Mouse (Mus musculus): ENCODE measurements around the gene Foxd1. TPM values are rescaled to one million over a fixed set of nuclear protein-coding genes. Genes with fewer than 3 reads are reported as not detected.

Foxd1 gene
- total RNA-seq, 2 experiments from 2014 or later = not detected

- no peak for ATAC-seq (replicated peaks; ENCODE audit: low FRiP score, poor library complexity, severe bottlenecking)
Measured at GRCm38 (mm10) chr13:98377746-98378145, 23.7 kb downstream of the Foxd1 start.

GRCm38 (mm10) chr13:98382751-98383150 lies 28.7 kb downstream of the Foxd1 start:
- ATAC-seq (replicated peaks; ENCODE audit: low FRiP score, poor library complexity, severe bottlenecking) = no peak

GRCm38 (mm10) chr13:98383911-98384498 lies 30.0 kb downstream of the Foxd1 start:
- ATAC-seq (replicated peaks; ENCODE audit: low FRiP score, poor library complexity, severe bottlenecking) = no peak

DNA sequence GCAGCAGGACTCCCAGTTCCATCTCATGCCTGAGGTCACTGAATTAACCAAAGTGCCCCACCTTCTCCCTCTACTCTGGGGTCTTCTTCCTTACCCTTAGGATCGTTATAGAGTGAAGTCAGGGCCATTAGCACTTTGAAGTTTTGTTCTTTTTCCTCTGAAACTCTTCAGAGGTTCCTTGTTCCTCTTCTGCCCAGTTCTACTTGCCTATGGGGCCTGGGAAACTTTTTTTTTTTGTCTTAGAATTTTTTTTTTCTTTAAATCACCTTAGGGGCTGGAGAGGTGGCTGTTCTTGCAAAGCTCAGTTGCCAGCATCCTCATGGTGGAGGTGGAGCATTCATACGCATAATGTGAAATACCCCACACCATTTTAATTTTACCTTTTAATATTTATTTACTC lies 31.8 kb downstream of the Foxd1 start:
- ATAC-seq (replicated peaks; ENCODE audit: low FRiP score, poor library complexity, severe bottlenecking) = no peak

- no peak for ATAC-seq (replicated peaks; ENCODE audit: low FRiP score, poor library complexity, severe bottlenecking)
Measured at GRCm38 (mm10) chr13:98389092-98389491, 35.0 kb downstream of the Foxd1 start.

GRCm38 (mm10) chr13:98390363-98390762 lies 36.3 kb downstream of the Foxd1 start:
- no peak for ATAC-seq (replicated peaks; ENCODE audit: low FRiP score, poor library complexity, severe bottlenecking)

DNA sequence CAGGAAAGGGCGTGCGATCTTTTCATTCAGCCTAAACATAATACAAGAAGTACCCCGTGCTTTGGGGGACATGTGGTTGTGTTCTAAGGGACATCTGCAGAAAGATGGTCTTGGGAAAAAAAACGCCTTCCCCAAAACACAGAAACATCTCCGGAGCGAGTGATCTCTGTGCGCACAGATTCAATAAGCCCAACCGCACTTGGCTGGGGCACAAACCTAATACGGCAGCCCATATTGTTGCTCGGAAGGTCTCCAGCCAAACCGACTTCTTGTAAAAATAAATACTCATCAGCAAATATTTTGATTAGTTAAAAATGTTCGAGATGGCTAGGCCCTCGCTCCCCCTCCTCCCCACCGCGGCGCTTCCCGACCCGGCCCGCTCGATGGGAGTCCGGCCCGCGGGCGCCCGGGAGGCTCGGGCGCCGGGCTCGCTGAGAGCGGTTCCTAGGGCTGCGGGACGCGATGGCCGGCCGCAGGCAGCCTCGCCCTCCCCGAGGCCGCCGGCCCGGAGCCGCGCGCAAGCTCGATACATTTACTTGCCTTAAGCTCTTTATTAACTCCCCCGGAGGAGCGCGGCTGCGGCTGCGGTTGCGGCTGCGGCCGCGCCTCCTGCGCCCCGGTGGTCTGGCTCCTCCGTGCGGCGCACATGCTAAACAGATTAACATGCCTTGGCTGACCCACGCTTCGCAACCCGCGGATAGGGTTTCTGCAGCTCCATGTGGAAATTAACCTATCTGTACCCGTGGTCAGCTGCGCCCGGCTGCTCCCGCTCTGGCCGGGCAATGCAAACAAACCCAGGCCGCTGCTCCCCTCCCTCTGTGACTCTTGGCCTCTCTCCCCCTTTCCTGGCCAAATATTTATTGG lies 37.0 kb downstream of the Foxd1 start:
- no peak for ATAC-seq (replicated peaks; ENCODE audit: low FRiP score, poor library complexity, severe bottlenecking)

DNA sequence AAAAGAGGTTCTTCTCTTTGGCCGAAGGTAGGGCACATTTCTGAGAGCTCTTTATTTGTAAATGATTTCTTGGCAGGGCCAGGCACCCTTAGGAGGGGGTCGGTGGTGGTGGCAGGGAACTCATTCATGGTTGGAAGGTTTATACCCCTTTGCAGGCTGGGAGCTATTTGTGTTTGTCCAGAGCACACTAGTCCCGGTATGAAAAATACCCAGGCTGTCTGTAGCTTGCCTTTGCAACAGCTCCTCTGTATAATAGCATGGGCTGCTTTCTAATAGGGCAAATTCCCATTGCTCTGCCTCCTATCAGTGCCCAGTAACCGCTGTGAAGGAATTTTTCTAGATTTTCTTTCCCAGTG lies 37.6 kb downstream of the Foxd1 start:
- ATAC-seq (replicated peaks; ENCODE audit: low FRiP score, poor library complexity, severe bottlenecking) = no peak

DNA sequence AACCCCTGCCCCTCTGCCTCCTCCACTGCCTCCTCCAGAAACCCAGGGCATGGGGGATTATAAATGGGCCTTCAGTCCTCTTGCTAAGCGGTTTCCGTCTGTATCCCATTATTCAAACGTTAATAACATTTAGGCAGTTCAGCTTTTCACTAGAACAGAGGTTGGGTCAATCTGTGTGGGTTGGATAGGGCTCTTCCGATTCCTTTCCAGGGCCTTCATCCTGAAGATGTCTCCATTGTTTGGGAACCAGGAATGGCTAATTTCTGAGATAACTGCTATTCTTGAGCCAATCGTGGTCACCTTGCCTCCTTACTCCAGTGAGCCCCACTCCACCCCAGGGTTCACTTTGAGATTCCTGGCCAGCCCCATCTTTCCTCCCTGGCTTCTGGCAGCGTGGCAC lies 38.0 kb downstream of the Foxd1 start:
- no peak for ATAC-seq (replicated peaks; ENCODE audit: low FRiP score, poor library complexity, severe bottlenecking)

- no peak for ATAC-seq (replicated peaks; ENCODE audit: low FRiP score, poor library complexity, severe bottlenecking)
Measured at GRCm38 (mm10) chr13:98393356-98394070, 39.5 kb downstream of the Foxd1 start.

Other genes starting within 250 kb of the Foxd1 start
- not detected in 2 replicates for gene Arhgef28, start 147.8 kb upstream of the Foxd1 start, total RNA-seq (2015; ENCODE audit: low replicate concordance)
- gene Arhgef28, start 147.8 kb upstream of the Foxd1 start, total RNA-seq (2017; ENCODE audit: low replicate concordance) = 0.51 and 1.3 TPM in 2 replicates
- 2.3 and 8.6 TPM in 2 replicates for gene Utp15, start 91.2 kb upstream of the Foxd1 start, total RNA-seq (2015; ENCODE audit: low replicate concordance)
- gene Utp15, start 91.2 kb upstream of the Foxd1 start, total RNA-seq (2017; ENCODE audit: low replicate concordance) = 7.9 and 9.6 TPM in 2 replicates
- gene Ankra2, start 91.2 kb upstream of the Foxd1 start, total RNA-seq (2015; ENCODE audit: low replicate concordance) = 4.6 and 13.8 TPM in 2 replicates
- 7.1 and 7.9 TPM in 2 replicates for gene Ankra2, start 91.2 kb upstream of the Foxd1 start, total RNA-seq (2017; ENCODE audit: low replicate concordance)
- not detected in 2 replicates for gene Gm21976, start 74.4 kb upstream of the Foxd1 start, total RNA-seq (2015; ENCODE audit: low replicate concordance)
- gene Gm21976, start 74.4 kb upstream of the Foxd1 start, total RNA-seq (2017; ENCODE audit: low replicate concordance) = not detected in 2 replicates
- gene Btf3, start 37.2 kb upstream of the Foxd1 start, total RNA-seq (2015; ENCODE audit: low replicate concordance) = 325 and 335 TPM in 2 replicates
- 314 and 425 TPM in 2 replicates for gene Btf3, start 37.2 kb upstream of the Foxd1 start, total RNA-seq (2017; ENCODE audit: low replicate concordance)
- 2.3 and 7.1 TPM in 2 replicates for gene Gm10320, start 137.8 kb downstream of the Foxd1 start, total RNA-seq (2015; ENCODE audit: low replicate concordance)
- gene Gm10320, start 137.8 kb downstream of the Foxd1 start, total RNA-seq (2017; ENCODE audit: low replicate concordance) = not detected in 2 replicates